Mouse (Mus musculus): ENCODE results near the gene C3.
A peak's percentile ranks its signal among the peaks of the same experiment; 100 is the strongest.

The C3 gene

DNA sequence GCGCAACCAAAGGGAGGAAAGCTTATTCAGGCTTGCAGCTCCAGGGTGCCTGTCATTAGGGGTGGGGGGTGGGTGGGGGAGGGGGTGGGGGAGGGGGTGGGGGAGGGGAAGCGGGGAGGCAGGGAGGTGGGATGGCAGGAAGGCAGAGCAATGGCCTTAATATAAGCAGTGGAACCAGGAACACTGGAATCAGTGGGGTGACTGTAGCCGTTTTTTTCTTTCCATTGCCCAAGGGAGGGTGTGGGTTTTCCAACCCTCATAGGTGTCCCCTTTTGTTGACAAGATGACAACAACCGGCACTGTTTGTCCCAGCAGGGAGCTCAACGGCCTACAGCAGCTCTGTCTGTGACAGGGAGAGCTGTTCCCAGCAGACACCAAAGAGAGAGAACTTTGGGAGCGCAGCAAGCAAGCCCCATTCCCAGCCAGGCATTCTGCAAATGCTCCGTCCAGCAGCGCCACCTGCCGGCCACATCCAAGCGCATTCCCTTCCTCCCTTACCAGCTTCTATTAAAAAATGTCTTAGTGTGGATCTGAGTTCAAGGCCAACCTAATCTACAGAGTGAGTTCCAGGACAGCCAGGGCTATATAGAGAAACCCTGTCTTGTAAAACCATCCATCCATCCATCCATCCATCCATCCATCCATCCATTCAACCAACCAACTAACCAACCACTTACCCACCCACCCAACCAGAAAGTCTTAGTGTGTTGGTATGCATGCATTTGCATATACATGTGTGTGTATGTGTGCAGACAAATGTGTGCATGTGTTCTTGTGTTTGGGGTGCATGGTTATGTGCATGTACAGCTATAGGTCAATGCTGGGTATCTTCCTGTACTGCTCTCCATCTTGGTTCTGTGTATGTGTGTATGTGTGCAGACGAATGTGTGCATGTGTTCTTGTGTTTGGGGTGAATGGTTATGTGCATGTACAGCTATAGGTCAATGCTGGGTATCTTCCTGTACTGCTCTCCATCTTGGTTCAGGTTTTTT, 60.8 kb downstream of the C3 start:
- DNase-seq (ENCODE audit: low spot score in 2 of 2), result peak; percentile 59 to 89
